Mouse (Mus musculus) bone marrow macrophage, adult 2 months (primary cell): ENCODE measurements around the gene Manba.

Experiments used
- CTCF ChIP-seq: IDR thresholded peaks from 2 replicates; pipeline ENCODE4 v1.5.1; 2012; ENCODE audit warnings: low read depth, mild to moderate bottlenecking, low read length, moderate library complexity
- POLR2A ChIP-seq: IDR thresholded peaks from 2 replicates; pipeline ENCODE4 v1.6.1; 2012; ENCODE audit warnings: mild to moderate bottlenecking, low read depth, low read length, borderline replicate concordance

DNA sequence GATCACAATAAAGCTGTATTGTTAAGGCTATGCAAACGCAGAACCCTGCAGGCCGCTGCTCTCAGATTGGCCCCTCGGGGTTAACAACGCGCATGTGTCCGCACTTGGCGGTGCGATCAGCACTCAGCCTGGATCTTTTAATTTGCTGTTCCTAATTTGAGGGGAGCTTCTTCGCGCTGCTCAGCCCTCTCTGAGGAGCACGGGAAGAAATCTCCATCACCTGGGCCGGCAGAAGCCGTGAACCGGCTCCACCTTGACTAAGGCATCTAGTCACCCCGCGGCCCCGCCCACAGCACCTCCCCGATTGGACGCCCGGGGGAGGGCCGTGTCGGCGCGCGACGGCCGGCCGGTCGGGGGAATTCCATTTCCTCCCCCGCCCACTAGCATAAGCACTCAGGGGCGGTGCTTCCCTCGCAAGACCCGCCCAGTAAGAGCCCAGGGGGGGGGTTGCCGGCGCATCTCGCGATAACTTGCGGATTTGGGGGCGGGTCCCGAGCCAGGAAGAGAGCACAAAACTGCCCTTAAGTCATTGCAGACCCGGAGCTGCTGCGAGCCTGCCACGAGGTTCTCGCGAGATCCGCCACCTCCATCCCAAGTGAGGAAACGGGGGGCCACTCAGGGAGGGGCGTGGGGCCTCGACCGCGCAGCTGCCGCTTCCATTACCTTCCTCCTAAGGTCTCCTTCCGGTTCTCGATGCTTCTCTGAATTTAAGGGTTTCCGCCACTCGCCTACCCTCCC lies 47.5 kb upstream of the Manba start, which contains the start of gene Ube2d3:
- TF ChIP-seq POLR2A (no peak), CTCF (no peak)
